Mouse (Mus musculus): Measurements from ENCODE around the gene Rpf2. TPM values are rescaled to one million over a fixed set of nuclear protein-coding genes. Genes with fewer than 3 reads are reported as not detected.

The Rpf2 gene
- total RNA-seq, 2 experiments from 2014 or later: 24.5 to 26.3 TPM

Other genes with a start within 250 kb of the Rpf2 start
- gene Mfsd4b1, start 221.8 kb downstream of the Rpf2 start, total RNA-seq (2021): 1 to 10 TPM in 1 of 2 experiments, under 1 TPM in 1; 0.12 to 1.2 TPM
- gene Slc16a10, start 104.8 kb downstream of the Rpf2 start, total RNA-seq (2021): 1 to 10 TPM; 1.4 to 1.8 TPM
- gene Gtf3c6, start 11.1 kb upstream of the Rpf2 start, total RNA-seq (2021): 10 to 100 TPM; 25.2 to 29.7 TPM
- gene Amd1, start 55.1 kb upstream of the Rpf2 start, total RNA-seq (2021): 10 to 100 TPM; 48.8 to 53.7 TPM
- gene Cdk19, start 92.5 kb upstream of the Rpf2 start, total RNA-seq (2021): 10 to 100 TPM; 27.2 to 27.3 TPM